Mouse (Mus musculus) midbrain, postnatal 0 days (tissue): Measurements from ENCODE around the gene Jdp2. TPM values are rescaled to one million over a fixed set of nuclear protein-coding genes. Genes with fewer than 3 reads are reported as not detected.
A peak's percentile ranks its signal among the peaks of the same experiment; 100 is the strongest.

ENCODE experiments used
- ATAC-seq: fragments of 200-750 bp; cut with Nextera tagmentation; 2 replicates; pipeline ENCODE4 v1.8.0; 2017; ENCODE audit warnings: moderate number of reproducible peaks, mild to moderate bottlenecking, moderate TSS enrichment, moderate library complexity; ENCODE audit not compliant: low FRiP score
- DNase-seq: peaks from one replicate; pipeline ENCODE4 v3.0.0-alpha.2; 2015; ENCODE audit warnings: low spot score
- H3K27ac ChIP-seq: fragments of 300-500 bp; sonication (generic); 2 replicates; pipeline ENCODE4 v1.5.1; 2014; ENCODE audit warnings: low read depth, mild to moderate bottlenecking, low read length, mixed read lengths
- H3K27me3 ChIP-seq: fragments of 300-500 bp; sonication (generic); 2 replicates; pipeline ENCODE4 v1.6.1; 2014; ENCODE audit warnings: low read length, control low read depth, mixed read lengths; ENCODE audit not compliant: insufficient read depth
- H3K36me3 ChIP-seq: fragments of 300-500 bp; sonication (generic); 2 replicates; pipeline ENCODE4 v1.6.1; 2014; ENCODE audit warnings: low read length, control low read depth, mixed read lengths; ENCODE audit not compliant: insufficient read depth
- H3K4me1 ChIP-seq: fragments of 300-500 bp; sonication (generic); 2 replicates; pipeline ENCODE4 v1.6.1; 2014; ENCODE audit warnings: mild to moderate bottlenecking, control low read depth, antibody characterized with exemption, low read length, mixed read lengths; ENCODE audit not compliant: insufficient read depth
- H3K4me2 ChIP-seq: fragments of 300-500 bp; sonication (generic); 2 replicates; pipeline ENCODE4 v1.6.1; 2014; ENCODE audit warnings: low read depth, mild to moderate bottlenecking, low read length, mixed read lengths; ENCODE audit not compliant: poor library complexity, severe bottlenecking
- H3K4me3 ChIP-seq: fragments of 300-500 bp; sonication (generic); 2 replicates; pipeline ENCODE4 v1.5.1; 2014; ENCODE audit warnings: low read depth, mild to moderate bottlenecking, low read length, moderate library complexity
- H3K9ac ChIP-seq: fragments of 300-500 bp; sonication (generic); replicated peaks from 2 replicates; pipeline ENCODE4 v1.6.1; 2014; ENCODE audit warnings: mild to moderate bottlenecking, low read length, moderate library complexity, mixed read lengths; ENCODE audit not compliant: poor library complexity, severe bottlenecking
- H3K9me3 ChIP-seq: fragments of 300-500 bp; sonication (generic); 2 replicates; pipeline ENCODE4 v1.6.1; 2016; ENCODE audit warnings: low read length, control low read depth
- CTCF ChIP-seq: IDR thresholded peaks from 2 replicates; pipeline ENCODE4 v1.5.1; 2016; ENCODE audit warnings: antibody characterized with exemption, mild to moderate bottlenecking
- WGBS: fragments of 180-500 bp; shearing (Covaris S2); extraction: QIAGEN DNeasy Blood & Tissue Kit; methylation state at CpG from one replicate; pipeline ENCODE4 v1.1.7; 2014; 5-methylcytosine and 5-hydroxymethylcytosine counted together
- polyA plus RNA-seq: library from polyadenylated mRNA; unstranded; fragments of >200 nt; fragmentation: Nextera tagmentation; extraction: Ambion mirVana; gene quantifications from 2 replicates; pipeline ENCODE4 v1.2.1, GENCODE M21; 2015
- total RNA-seq: library from RNA; depleted of rRNA; stranded (reverse); fragments of >200 nt; gene quantifications from 2 replicates; pipeline ENCODE4 v1.2.3, GENCODE M21; 2014

Jdp2 gene
- total and polyA plus RNA-seq, 2 experiments from 2014 or later: 1.0 to 18.4 TPM

GRCm38 (mm10) chr12:85662896-85663295 lies 64.1 kb downstream of the Jdp2 start:
- no peaks in the 10 kb centered on the region for H3K36me3 ChIP-seq
- 9% methylated on average over 9 of the region's 9 CpGs for WGBS
- no peak overlapping the region for H3K9ac ChIP-seq
- TF ChIP-seq CTCF: peak; percentile 93
- no peaks in the 10 kb centered on the region for H3K4me1 ChIP-seq
- no peak overlapping the region for H3K4me2 ChIP-seq
- no peaks in the 10 kb centered on the region for H3K27me3 ChIP-seq
- ATAC-seq: no peak; the same call in 1 of the 2 replicates
- no peaks in the 10 kb centered on the region for H3K9me3 ChIP-seq
- peak; percentile 89 for DNase-seq
- no peak overlapping the region for H3K4me3 ChIP-seq
- no peak overlapping the region for H3K27ac ChIP-seq

GRCm38 (mm10) chr12:85666112-85666511 lies 67.3 kb downstream of the Jdp2 start:
- TF ChIP-seq CTCF: no peak
- H3K4me1 ChIP-seq: no peaks in the 10 kb centered on the region
- no peak overlapping the region for H3K4me3 ChIP-seq
- no peak overlapping the region for H3K4me2 ChIP-seq
- no peaks in the 10 kb centered on the region for H3K27me3 ChIP-seq
- H3K36me3 ChIP-seq: no peaks in the 10 kb centered on the region
- no peak for ATAC-seq
- H3K9ac ChIP-seq: no peak overlapping the region
- no peak overlapping the region for H3K27ac ChIP-seq
- no peaks in the 10 kb centered on the region for H3K9me3 ChIP-seq
- WGBS: 87% methylated on average over 8 of the region's 8 CpGs
- no peak for DNase-seq

GRCm38 (mm10) chr12:85667071-85667470 lies 68.2 kb downstream of the Jdp2 start:
- DNase-seq (no peak), ATAC-seq (no peak)
- Histone ChIP-seq H3K4me1 (no peaks in the 10 kb centered on the region), H3K9me3 (no peaks in the 10 kb centered on the region), H3K4me2 (no peak overlapping the region), H3K27me3 (no peaks in the 10 kb centered on the region), H3K27ac (no peak overlapping the region), H3K36me3 (no peaks in the 10 kb centered on the region), H3K4me3 (no peak overlapping the region), H3K9ac (no peak overlapping the region)
- 91% methylated on average over 7 of the region's 7 CpGs for WGBS
- TF ChIP-seq CTCF: no peak

- ATAC-seq (no peak), DNase-seq (peak; percentile 9)
- H3K4me1 ChIP-seq: no peaks in the 10 kb centered on the region
- H3K9ac ChIP-seq: no peak overlapping the region
- H3K36me3 ChIP-seq: no peaks in the 10 kb centered on the region
- TF ChIP-seq CTCF: no peak
- no peaks in the 10 kb centered on the region for H3K9me3 ChIP-seq
- no peaks in the 10 kb centered on the region for H3K27me3 ChIP-seq
- WGBS: 37% methylated on average over 3 of the region's 3 CpGs
- no peak overlapping the region for H3K27ac ChIP-seq
- H3K4me2 ChIP-seq: no peak overlapping the region
- no peak overlapping the region for H3K4me3 ChIP-seq
Measured at GRCm38 (mm10) chr12:85668696-85669095, 69.9 kb downstream of the Jdp2 start.

- TF ChIP-seq CTCF: 0 out of 2 replicates have a peak, but pooled peaks have one; percentile 3
- WGBS: 77% methylated on average over 3 of the region's 3 CpGs
- DNase-seq: no peak
Measured at GRCm38 (mm10) chr12:85670080-85670479, 71.3 kb downstream of the Jdp2 start.

GRCm38 (mm10) chr12:85673914-85674313 lies 75.1 kb downstream of the Jdp2 start:
- DNase-seq (no peak), ATAC-seq (no peak)
- Histone ChIP-seq H3K9ac (no peak overlapping the region), H3K4me2 (no peak overlapping the region), H3K27ac (no peak overlapping the region), H3K36me3 (no peaks in the 10 kb centered on the region), H3K4me3 (no peak overlapping the region), H3K4me1 (no peaks in the 10 kb centered on the region), H3K27me3 (no peaks in the 10 kb centered on the region), H3K9me3 (no peaks in the 10 kb centered on the region)
- WGBS: 93% methylated on average over 8 of the region's 8 CpGs
- no peak for TF ChIP-seq CTCF

More at GRCm38 (mm10) chr12:85670080-85670479, 71.3 kb downstream of the Jdp2 start:
- no peak overlapping the region for H3K4me2 ChIP-seq
- H3K4me3 ChIP-seq: no peak overlapping the region
- no peaks in the 10 kb centered on the region for H3K27me3 ChIP-seq
- ATAC-seq: no peak
- no peak overlapping the region for H3K27ac ChIP-seq
- H3K4me1 ChIP-seq: no peaks in the 10 kb centered on the region
- H3K9ac ChIP-seq: no peak overlapping the region
- no peaks in the 10 kb centered on the region for H3K36me3 ChIP-seq
- H3K9me3 ChIP-seq: no peaks in the 10 kb centered on the region
